Mouse (Mus musculus) heart, adult 2 months (tissue): ENCODE measurements at regions not wholly inside any gene's neighbourhood (a gene's known extent, or its start where the extent isn't known, plus 50 kb on each side); places are given as distances from the start of the nearest gene placed in this dataset.

Source experiments
- DNase-seq, 2 experiments: peaks; one replicate each; pipeline ENCODE4 v3.0.0; 2021
- H3K27ac ChIP-seq: fragments of 200-600 bp; 2 replicates; pipeline ENCODE4 v1.8.1; 2022
- H3K27me3 ChIP-seq: fragments of 200-500 bp; 2 replicates; pipeline ENCODE4 v1.6.1; 2012; ENCODE audit warnings: mild to moderate bottlenecking, low read length, inconsistent platforms, mixed read lengths; ENCODE audit not compliant: control insufficient read depth, insufficient read depth
- H3K36me3 ChIP-seq: fragments of 200-500 bp; 2 replicates; pipeline ENCODE4 v1.6.1; 2012; ENCODE audit warnings: low read length, inconsistent platforms; ENCODE audit not compliant: control insufficient read depth, insufficient read depth
- H3K4me1 ChIP-seq: fragments of 200-500 bp; 2 replicates; pipeline ENCODE4 v1.6.1; 2011; ENCODE audit warnings: low read length; ENCODE audit not compliant: control insufficient read depth, insufficient read depth
- H3K4me3 ChIP-seq: fragments of 200-600 bp; 2 replicates; pipeline ENCODE4 v1.8.1; 2022
- H3K79me2 ChIP-seq: fragments of 200-500 bp; replicated peaks from 2 replicates; pipeline ENCODE4 v1.6.1; 2012; ENCODE audit warnings: mild to moderate bottlenecking, inconsistent platforms, low read length, moderate library complexity, mixed read lengths; ENCODE audit not compliant: control insufficient read depth, insufficient read depth
- H3K9ac ChIP-seq: fragments of 200-500 bp; 2 replicates; pipeline ENCODE4 v1.6.1; 2012; ENCODE audit warnings: low read depth, mild to moderate bottlenecking, control low read depth, inconsistent platforms, low read length, mixed read lengths
- CTCF ChIP-seq: fragments of 200-600 bp; IDR thresholded peaks from 2 replicates; pipeline ENCODE4 v1.8.1; 2022; ENCODE audit warnings: antibody characterized with exemption, mild to moderate bottlenecking, moderate library complexity
- EP300 ChIP-seq: fragments of 200-500 bp; IDR thresholded peaks from 2 replicates; pipeline ENCODE4 v1.6.1; 2011; ENCODE audit warnings: low read depth, low read length, control low read depth; ENCODE audit not compliant: insufficient read depth
- POLR2A ChIP-seq: fragments of 200-500 bp; IDR thresholded peaks from 2 replicates; pipeline ENCODE4 v1.6.1; 2011; ENCODE audit warnings: mild to moderate bottlenecking, low read depth, low read length, control low read depth; ENCODE audit not compliant: insufficient read depth
- WGBS: fragments of 180-500 bp; shearing (Covaris S2); methylation state at CpG from one replicate; pipeline ENCODE4 v1.1.7; 2018; 5-methylcytosine and 5-hydroxymethylcytosine counted together
- intact Hi-C: fragments of 180-260 bp; cut with DNase I; formaldehyde crosslinking; loops from one replicate; pipeline ENCODE4 v1.15.1; 2025

- no peaks in the 10 kb centered on the region for H3K4me1 ChIP-seq
- no peak for DNase-seq
- TF ChIP-seq EP300, result no peak
- no peak for TF ChIP-seq POLR2A
- no peak for TF ChIP-seq CTCF
- WGBS, result 75% methylated on average over 2 of the region's 2 CpGs
- no peaks in the 10 kb centered on the region for H3K79me2 ChIP-seq
- no peaks in the 10 kb centered on the region for H3K36me3 ChIP-seq
- intact Hi-C loops, result no loop called here
- no peak overlapping the region for H3K27ac ChIP-seq
- no peaks in the 10 kb centered on the region for H3K27me3 ChIP-seq
- no peak overlapping the region for H3K9ac ChIP-seq
- H3K4me3 ChIP-seq, result no peak overlapping the region
These were observed 384.5 kb upstream of the Nox3 start for GRCm38 (mm10) chr17:4080564-4080963.

GRCm38 (mm10) chr17:4094621-4095020 lies 398.6 kb upstream of the Nox3 start:
- H3K36me3 ChIP-seq, result no peaks in the 10 kb centered on the region
- DNase-seq, result no peak
- TF ChIP-seq EP300 (no peak), POLR2A (no peak), CTCF (no peak)
- 73% methylated on average over 1 of the region's 1 CpGs for WGBS
- H3K4me3 ChIP-seq, result no peak overlapping the region
- intact Hi-C loops, result no loop called here
- no peaks in the 10 kb centered on the region for H3K4me1 ChIP-seq
- H3K79me2 ChIP-seq, result no peaks in the 10 kb centered on the region
- H3K27me3 ChIP-seq, result no peaks in the 10 kb centered on the region; the same call in 1 of the 2 replicates
- no peak overlapping the region for H3K27ac ChIP-seq
- H3K9ac ChIP-seq, result no peak overlapping the region

- Histone ChIP-seq H3K4me3 (no peak overlapping the region), H3K9ac (no peak overlapping the region), H3K27me3 (no peaks in the 10 kb centered on the region; the same call in 1 of the 2 replicates), H3K36me3 (no peaks in the 10 kb centered on the region), H3K79me2 (no peaks in the 10 kb centered on the region), H3K27ac (no peak overlapping the region), H3K4me1 (no peaks in the 10 kb centered on the region)
- intact Hi-C loops, result no loop called here
- TF ChIP-seq POLR2A, result no peak
- 67% methylated on average over 3 of the region's 3 CpGs for WGBS
- DNase-seq, result no peak
These were observed 407.3 kb upstream of the Nox3 start for GRCm38 (mm10) chr17:4103321-4103720.

- no peak for TF ChIP-seq EP300
- peak; percentile 64 for TF ChIP-seq CTCF
- peak in 1 of 2 experiments; percentile 18 for DNase-seq
- intact Hi-C loops, result no loop called here
- no peak overlapping the region for H3K27ac ChIP-seq
- no peak overlapping the region for H3K9ac ChIP-seq
- H3K4me3 ChIP-seq, result no peak overlapping the region
- WGBS, result 55% methylated on average over 3 of the region's 3 CpGs
- no peaks in the 10 kb centered on the region for H3K36me3 ChIP-seq
- no peaks in the 10 kb centered on the region for H3K27me3 ChIP-seq
- H3K4me1 ChIP-seq, result no peaks in the 10 kb centered on the region
- H3K79me2 ChIP-seq, result no peaks in the 10 kb centered on the region
These were observed 413.2 kb upstream of the Nox3 start for GRCm38 (mm10) chr17:4109263-4109662.

- WGBS, result 67% methylated on average over 4 of the region's 4 CpGs
- Histone ChIP-seq H3K27me3 (no peaks in the 10 kb centered on the region), H3K4me1 (no peaks in the 10 kb centered on the region), H3K9ac (no peak overlapping the region), H3K36me3 (no peaks in the 10 kb centered on the region), H3K79me2 (no peaks in the 10 kb centered on the region), H3K27ac (no peak overlapping the region), H3K4me3 (no peak overlapping the region)
- TF ChIP-seq POLR2A, result no peak
- TF ChIP-seq CTCF, result no peak
- TF ChIP-seq EP300, result no peak
- intact Hi-C loops, result no loop called here
- DNase-seq, result no peak
These were observed 417.0 kb upstream of the Nox3 start for GRCm38 (mm10) chr17:4113021-4113420.

GRCm38 (mm10) chr17:4116476-4116875 lies 420.4 kb upstream of the Nox3 start:
- TF ChIP-seq CTCF, result no peak
- no peak for TF ChIP-seq POLR2A
- TF ChIP-seq EP300, result no peak
- Histone ChIP-seq H3K27ac (no peak overlapping the region), H3K27me3 (no peaks in the 10 kb centered on the region), H3K4me3 (no peak overlapping the region), H3K36me3 (no peaks in the 10 kb centered on the region), H3K4me1 (no peaks in the 10 kb centered on the region; the same call in 1 of the 2 replicates), H3K79me2 (no peaks in the 10 kb centered on the region), H3K9ac (no peak overlapping the region)
- intact Hi-C loops, result no loop called here
- WGBS, result 82% methylated on average over 3 of the region's 3 CpGs
- DNase-seq, result no peak
